Mouse (Mus musculus) kidney, adult 10 weeks (tissue): ENCODE data around the gene Gm18596. TPM values are rescaled to one million over a fixed set of nuclear protein-coding genes. Genes with fewer than 3 reads are reported as not detected.

Experiments
- polyA plus RNA-seq: library from polyadenylated mRNA; stranded (reverse); fragments of 350-450 nt; fragmentation: Illumina TruSeq; extraction: RNeasy Lipid Tissue Mini Kit (QIAGEN cat#74804); gene quantifications from one replicate; pipeline ENCODE4 v1.2.3, GENCODE M21; 2014; ENCODE audit warnings: low read depth, low replicate concordance

Gm18596 gene
- polyA plus RNA-seq: not detected

DNA sequence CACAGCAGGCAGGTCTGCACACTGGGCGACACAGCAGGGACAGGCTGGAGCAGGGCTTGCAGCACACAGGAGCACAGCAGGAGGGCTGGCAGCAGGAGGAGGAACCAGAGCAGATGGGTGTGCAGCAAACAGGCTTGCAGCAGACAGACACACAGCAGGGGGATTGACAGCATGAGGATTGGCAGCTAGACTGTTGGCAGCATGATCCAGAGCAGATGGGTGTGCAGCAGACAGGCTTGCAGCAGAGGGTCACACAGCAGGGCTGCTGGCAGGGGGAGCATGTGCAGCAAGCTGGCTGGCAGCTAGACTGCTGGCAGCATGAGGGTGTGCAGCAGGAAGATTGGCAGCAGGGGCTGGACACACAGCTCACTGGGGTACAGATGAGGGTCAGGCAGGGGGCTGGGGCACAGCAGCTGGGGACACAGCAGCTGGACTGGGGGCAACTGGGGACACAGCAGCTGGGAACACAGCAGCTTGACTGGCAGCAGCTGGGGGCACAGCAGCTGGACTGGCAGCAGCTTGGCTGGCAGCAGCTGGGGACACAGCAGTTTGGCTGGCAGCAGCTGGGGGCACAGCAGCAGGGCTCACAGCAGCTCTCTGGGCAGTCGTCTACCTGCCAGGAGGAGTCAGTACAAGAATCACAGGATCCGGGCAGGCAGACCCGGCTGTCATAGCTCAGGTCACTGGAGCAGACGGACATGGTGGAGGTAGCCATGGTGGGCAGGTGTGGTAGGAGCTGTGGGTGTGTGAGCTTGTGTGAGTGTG lies at the start of gene Gm18596:
Gene Gm18596 (minus strand): TSS at position 715 of the 765 bp plus-strand sequence.

DNA sequence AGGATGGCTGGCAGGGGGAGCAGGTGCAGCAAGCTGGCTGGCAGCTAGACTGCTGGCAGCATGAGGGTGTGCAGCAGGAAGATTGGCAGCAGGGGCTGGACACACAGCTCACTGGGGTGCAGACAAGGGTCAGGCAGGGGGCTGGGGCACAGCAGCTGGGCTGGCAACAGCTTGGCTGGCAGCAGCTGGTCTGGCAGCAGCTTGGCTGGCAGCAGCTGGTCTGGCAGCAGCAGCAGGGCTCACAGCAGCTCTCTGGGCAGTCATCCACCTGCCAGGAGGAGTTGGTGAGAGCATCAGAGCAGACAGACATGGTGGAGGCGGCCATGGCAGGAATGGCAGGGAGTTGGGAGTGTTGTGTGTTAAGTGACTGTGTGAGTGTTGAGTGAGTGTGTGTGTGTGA lies 45.4 kb upstream of the Gm18596 start, which contains the start of gene Gm7137:
Gene Gm7137 (minus strand): TSS at position 325 of the 400 bp plus-strand sequence.

DNA sequence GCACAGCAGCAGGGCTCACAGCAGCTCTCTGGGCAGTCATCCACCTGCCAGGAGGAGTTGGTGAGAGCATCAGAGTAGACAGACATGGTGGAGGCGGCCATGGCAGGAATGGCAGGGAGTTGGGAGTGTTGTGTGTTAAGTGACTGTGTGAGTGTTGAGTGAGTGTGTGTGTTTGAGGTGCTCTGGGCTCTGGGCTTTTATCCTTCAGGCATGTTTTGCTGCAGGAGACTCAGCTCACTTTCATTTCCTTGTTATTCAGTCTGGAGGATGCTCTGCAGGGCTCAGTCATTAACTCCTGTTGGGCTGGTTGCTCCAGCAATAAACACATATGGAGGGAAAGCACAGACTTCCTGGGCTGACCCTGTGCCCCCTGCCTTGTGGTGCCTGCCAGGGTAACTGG lies 40.0 kb upstream of the Gm18596 start, which contains the start of gene Gm3250:
Gene Gm3250 (minus strand): TSS at position 101 of the 400 bp plus-strand sequence.

DNA sequence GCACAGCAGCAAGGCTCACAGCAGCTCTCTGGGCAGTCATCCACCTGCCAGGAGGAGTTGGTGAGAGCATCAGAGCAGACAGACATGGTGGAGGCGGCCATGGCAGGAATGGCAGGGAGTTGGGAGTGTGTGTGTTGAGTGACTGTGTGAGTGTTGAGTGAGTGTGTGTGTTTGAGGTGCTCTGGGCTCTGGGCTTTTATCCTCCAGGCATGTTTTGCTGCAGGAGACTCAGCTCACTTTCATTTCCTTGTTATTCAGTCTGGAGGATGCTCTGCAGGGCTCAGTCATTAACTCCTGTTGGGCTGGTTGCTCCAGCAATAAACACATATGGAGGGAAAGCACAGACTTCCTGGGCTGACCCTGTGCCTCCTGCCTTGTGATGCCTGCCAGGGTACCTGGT lies 34.4 kb upstream of the Gm18596 start, which contains the start of gene Gm7138:
Gene Gm7138 (minus strand): TSS at position 101 of the 400 bp plus-strand sequence.

DNA sequence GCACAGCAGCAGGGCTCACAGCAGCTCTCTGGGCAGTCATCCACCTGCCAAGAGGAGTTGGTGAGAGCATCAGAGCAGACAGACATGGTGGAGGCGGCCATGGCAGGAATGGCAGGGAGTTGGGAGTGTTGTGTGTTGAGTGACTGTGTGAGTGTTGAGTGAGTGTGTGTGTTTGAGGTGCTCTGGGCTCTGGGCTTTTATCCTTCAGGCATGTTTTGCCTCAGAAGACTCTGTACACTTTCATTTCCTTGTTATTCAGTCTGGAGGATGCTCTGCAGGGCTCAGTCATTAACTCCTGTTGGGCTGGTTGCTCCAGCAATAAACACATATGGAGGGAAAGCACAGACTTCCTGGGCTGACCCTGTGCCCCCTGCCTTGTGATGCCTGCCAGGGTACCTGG lies 28.8 kb upstream of the Gm18596 start, which contains the start of gene Gm3238:
Gene Gm3238 (minus strand): TSS at position 101 of the 400 bp plus-strand sequence.

DNA sequence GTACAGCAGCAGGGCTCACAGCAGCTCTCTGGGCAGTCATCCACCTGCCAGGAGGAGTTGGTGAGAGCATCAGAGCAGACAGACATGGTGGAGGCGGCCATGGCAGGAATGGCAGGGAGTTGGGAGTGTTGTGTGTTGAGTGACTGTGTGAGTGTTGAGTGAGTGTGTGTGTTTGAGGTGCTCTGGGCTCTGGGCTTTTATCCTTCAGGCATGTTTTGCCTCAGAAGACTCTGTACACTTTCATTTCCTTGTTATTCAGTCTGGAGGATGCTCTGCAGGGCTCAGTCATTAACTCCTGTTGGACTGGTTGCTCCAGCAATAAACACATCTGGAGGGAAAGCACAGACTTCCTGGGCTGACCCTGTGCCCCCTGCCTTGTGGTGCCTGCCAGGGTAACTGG lies 17.1 kb upstream of the Gm18596 start, which contains the start of gene Gm3233:
Gene Gm3233 (minus strand): TSS at position 101 of the 400 bp plus-strand sequence.

DNA sequence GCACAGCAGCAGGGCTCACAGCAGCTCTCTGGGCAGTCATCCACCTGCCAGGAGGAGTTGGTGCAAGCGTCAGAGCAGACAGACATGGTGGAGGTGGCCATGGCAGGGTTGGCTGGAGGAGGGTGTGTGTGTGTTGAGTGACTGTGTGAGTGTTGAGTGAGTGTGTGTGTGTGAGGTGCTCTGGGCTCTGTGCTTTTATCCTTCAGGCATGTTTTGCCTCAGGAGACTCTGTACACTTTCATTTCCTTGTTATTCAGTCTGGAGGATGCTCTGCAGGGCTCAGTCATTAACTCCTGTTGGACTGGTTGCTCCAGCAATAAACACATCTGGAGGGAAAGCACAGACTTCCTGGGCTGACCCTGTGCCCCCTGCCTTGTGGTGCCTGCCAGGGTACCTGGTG lies 8.8 kb upstream of the Gm18596 start, which contains the start of gene Gm9736:
Gene Gm9736 (minus strand): TSS at position 101 of the 400 bp plus-strand sequence.

DNA sequence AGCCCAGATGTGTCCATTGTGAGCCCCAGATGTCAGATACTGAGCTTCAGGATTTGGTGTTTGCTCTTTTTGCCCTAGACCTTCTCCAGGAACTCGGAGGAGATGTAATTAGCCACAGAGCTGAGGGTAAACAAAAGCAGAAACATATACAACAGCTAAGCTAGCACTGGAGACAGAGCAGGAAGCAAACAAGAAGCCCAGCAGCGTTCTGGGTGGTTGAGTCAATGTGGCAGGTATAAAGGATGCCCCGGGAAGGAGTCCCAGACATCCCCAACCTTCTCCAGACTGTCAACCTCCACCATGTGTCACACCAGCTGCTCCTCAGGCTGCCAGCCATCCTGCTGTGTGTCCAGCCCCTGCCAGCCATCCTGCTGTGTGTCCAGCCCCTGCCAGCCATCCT lies 16.3 kb downstream of the Gm18596 start, which contains the start of gene Gm10100:
Gene Gm10100 (plus strand): TSS at position 301 of the 400 bp plus-strand sequence.

DNA sequence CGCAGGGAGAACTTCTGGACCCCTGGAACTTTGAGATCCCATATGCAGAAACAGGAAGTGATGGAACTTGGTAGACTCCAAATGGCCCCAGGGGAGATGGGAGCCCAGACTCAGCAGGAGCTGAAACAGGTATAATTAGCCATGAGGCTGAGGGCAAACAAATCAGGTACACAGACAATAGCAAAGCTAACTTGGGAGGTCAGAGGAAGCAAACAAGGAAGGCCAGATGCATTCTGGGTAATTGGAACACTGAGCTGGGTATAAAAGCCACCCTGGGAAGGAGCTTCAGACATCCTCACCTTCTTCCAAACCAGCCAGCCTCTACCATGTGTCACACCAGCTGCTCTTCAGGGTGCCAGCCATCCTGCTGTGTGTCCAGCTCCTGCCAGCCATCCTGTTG lies 22.1 kb downstream of the Gm18596 start, which contains the start of gene Krtap12-1:
Gene Krtap12-1 (plus strand): TSS at position 301 of the 400 bp plus-strand sequence.

DNA sequence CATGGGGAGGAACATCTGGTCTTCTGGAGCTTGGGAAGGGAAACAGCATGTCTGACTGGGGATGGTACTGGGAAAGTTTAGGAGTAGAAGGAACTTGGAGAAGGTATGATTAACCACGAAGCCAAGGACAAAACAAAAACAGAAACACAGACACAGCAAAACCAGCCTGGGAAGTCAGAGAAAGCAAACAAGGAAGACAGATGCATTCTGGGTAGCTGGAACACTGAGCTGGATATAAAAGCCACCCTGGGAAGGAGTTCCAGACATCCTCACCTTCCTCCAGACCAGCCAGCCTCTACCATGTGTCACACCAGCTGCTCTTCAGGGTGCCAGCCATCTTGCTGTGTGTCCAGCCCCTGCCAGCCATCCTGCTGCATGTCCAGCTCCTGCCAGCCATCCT lies 26.9 kb downstream of the Gm18596 start, which contains the start of gene Gm10142:
Gene Gm10142 (plus strand): TSS at position 301 of the 400 bp plus-strand sequence.

DNA sequence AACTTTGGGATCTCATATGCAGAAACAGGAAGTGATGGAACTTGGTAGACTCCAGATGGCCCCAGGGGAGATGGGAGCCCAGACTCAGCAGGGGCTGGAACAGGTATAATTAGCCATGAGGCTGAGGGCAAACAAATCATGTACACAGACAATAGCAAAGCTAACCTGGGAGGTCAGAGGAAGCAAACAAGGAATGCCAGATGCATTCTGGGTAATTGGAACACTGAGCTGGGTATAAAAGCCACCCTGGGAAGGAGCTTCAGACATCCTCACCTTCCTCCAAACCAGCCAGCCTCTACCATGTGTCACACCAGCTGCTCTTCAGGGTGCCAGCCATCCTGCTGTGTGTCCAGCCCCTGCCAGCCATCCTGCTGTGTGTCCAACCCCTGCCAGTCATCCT lies 31.3 kb downstream of the Gm18596 start, which contains the start of gene Gm10024:
Gene Gm10024 (plus strand): TSS at position 301 of the 400 bp plus-strand sequence.

DNA sequence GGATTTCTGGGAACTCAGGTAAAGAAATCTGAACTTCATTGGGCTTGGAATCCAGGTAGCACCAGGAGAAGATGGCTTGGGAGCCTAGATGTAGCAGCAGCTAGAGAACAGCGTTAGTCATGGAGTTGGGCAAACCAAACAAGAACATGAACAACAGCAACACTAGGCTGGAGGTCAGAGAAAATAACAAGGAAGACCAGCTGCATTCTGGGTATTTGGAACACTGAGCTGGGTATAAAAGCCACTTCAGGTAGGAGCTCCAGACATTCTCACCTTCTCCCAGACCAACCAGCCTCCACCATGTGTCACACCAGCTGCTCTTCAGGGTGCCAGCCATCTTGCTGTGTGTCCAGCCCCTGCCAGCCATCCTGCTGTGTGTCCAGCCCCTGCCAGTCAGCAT lies 36.1 kb downstream of the Gm18596 start, which contains the start of gene Gm10272:
Gene Gm10272 (plus strand): TSS at position 301 of the 400 bp plus-strand sequence.

DNA sequence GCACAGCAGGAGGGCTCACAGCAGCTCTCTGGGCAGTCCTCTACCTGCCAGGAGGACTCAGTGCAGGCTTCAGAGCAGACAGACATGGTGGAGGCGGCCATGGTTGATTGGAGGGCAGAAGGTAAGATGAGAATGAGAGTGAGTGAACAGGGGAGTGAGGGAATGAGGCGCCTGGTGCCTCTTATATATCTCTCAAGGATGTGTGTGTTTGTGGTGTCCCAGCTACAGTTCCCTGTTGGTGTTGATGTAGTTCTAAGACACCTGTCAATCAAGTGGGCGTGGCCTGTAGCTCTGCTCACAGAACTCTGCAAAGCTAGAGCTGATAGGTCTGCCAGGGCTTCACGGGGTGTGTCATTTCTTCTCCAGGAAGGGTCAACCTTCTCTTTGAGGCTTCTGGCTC lies 45.3 kb downstream of the Gm18596 start, which contains the start of gene Gm9508:
Gene Gm9508 (minus strand): TSS at position 101 of the 400 bp plus-strand sequence.

Other genes with a start within 250 kb of the Gm18596 start
- gene Fam207a, start 226.9 kb downstream of the Gm18596 start, polyA plus RNA-seq: 1.1 TPM
- gene Itgb2, start 212.4 kb downstream of the Gm18596 start, polyA plus RNA-seq: 0.28 TPM
- gene Pttg1ip, start 160.9 kb downstream of the Gm18596 start, polyA plus RNA-seq: 229 TPM
- gene Sumo3, start 136.5 kb downstream of the Gm18596 start, polyA plus RNA-seq: 77.9 TPM
- gene Gm49325, start 136.4 kb downstream of the Gm18596 start, polyA plus RNA-seq: not detected
- 6.5 TPM for gene Ube2g2, start 120.4 kb downstream of the Gm18596 start, polyA plus RNA-seq
- gene Tspear, start 56.1 kb downstream of the Gm18596 start, polyA plus RNA-seq: not detected
- not detected for gene Gm19402, start 51.9 kb downstream of the Gm18596 start, polyA plus RNA-seq
- gene Gm9508, start 45.4 kb downstream of the Gm18596 start, polyA plus RNA-seq: not detected
- gene Gm10272, start 36.0 kb downstream of the Gm18596 start, polyA plus RNA-seq: not detected
- not detected for gene Gm10024, start 31.2 kb downstream of the Gm18596 start, polyA plus RNA-seq
- gene Gm10142, start 26.8 kb downstream of the Gm18596 start, polyA plus RNA-seq: not detected
- not detected for gene Krtap12-1, start 22.0 kb downstream of the Gm18596 start, polyA plus RNA-seq
- gene Gm10100, start 16.2 kb downstream of the Gm18596 start, polyA plus RNA-seq: not detected
- gene Gm9736, start 8.7 kb upstream of the Gm18596 start, polyA plus RNA-seq: not detected
- gene Gm3233, start 17.0 kb upstream of the Gm18596 start, polyA plus RNA-seq: not detected
- not detected for gene Gm3238, start 28.7 kb upstream of the Gm18596 start, polyA plus RNA-seq
- gene Gm7138, start 34.3 kb upstream of the Gm18596 start, polyA plus RNA-seq: not detected
- not detected for gene Gm3250, start 39.9 kb upstream of the Gm18596 start, polyA plus RNA-seq
- gene Gm7137, start 45.6 kb upstream of the Gm18596 start, polyA plus RNA-seq: not detected
- gene Gm9639, start 52.4 kb upstream of the Gm18596 start, polyA plus RNA-seq: not detected
- gene Gm19668, start 56.5 kb upstream of the Gm18596 start, polyA plus RNA-seq: not detected
- not detected for gene Gm9507, start 69.2 kb upstream of the Gm18596 start, polyA plus RNA-seq
- gene Gm2696, start 72.0 kb upstream of the Gm18596 start, polyA plus RNA-seq: not detected
- not detected for gene Krtap10-4, start 84.5 kb upstream of the Gm18596 start, polyA plus RNA-seq
- not detected for gene Krtap10-10, start 93.3 kb upstream of the Gm18596 start, polyA plus RNA-seq
- gene Gm36176, start 104.2 kb upstream of the Gm18596 start, polyA plus RNA-seq: not detected
- gene Gm10318, start 110.2 kb upstream of the Gm18596 start, polyA plus RNA-seq: not detected
- gene Gm3285, start 119.3 kb upstream of the Gm18596 start, polyA plus RNA-seq: not detected
- 2.5 TPM for gene Lrrc3, start 159.9 kb upstream of the Gm18596 start, polyA plus RNA-seq
- not detected for gene Trpm2, start 227.9 kb upstream of the Gm18596 start, polyA plus RNA-seq
- 2.7 TPM for gene 1810043G02Rik, start 235.9 kb upstream of the Gm18596 start, polyA plus RNA-seq